Mouse (Mus musculus) testis, adult 2 months (tissue): ENCODE results near the gene Hpd. TPM values are rescaled to one million over a fixed set of nuclear protein-coding genes. Genes with fewer than 3 reads are reported as not detected.
"Not testable (repeated sequence)": the region's sequence is repeated elsewhere in the genome, so short reads cannot be mapped to it uniquely, and the experiment has no call there.

Source experiments
- H3K27ac ChIP-seq: fragments of 200-500 bp; 2 replicates; pipeline ENCODE4 v1.5.1; 2012; ENCODE audit warnings: low read depth, low read length; ENCODE audit not compliant: control insufficient read depth, insufficient read depth
- H3K27me3 ChIP-seq: fragments of 200-500 bp; 2 replicates; pipeline ENCODE4 v1.6.1; 2012; ENCODE audit warnings: mild to moderate bottlenecking, low read length, moderate library complexity; ENCODE audit not compliant: control insufficient read depth, insufficient read depth
- H3K36me3 ChIP-seq: fragments of 200-500 bp; 2 replicates; pipeline ENCODE4 v1.6.1; 2012; ENCODE audit warnings: mild to moderate bottlenecking, low read length; ENCODE audit not compliant: control insufficient read depth, insufficient read depth
- H3K4me1 ChIP-seq: fragments of 200-500 bp; 2 replicates; pipeline ENCODE4 v1.6.1; 2012; ENCODE audit warnings: low read length; ENCODE audit not compliant: control insufficient read depth, insufficient read depth
- H3K4me3 ChIP-seq: fragments of 200-500 bp; 2 replicates; pipeline ENCODE4 v1.5.1; 2012; ENCODE audit warnings: low read depth, mild to moderate bottlenecking, low read length, moderate library complexity, mixed read lengths; ENCODE audit not compliant: control insufficient read depth
- CTCF ChIP-seq: fragments of 200-500 bp; IDR thresholded peaks from 2 replicates; pipeline ENCODE4 v1.5.1; 2012; ENCODE audit warnings: low read depth, mild to moderate bottlenecking, inconsistent platforms, low read length, moderate library complexity; ENCODE audit not compliant: control insufficient read depth, insufficient read depth, insufficient replicate concordance
- POLR2A ChIP-seq: fragments of 200-500 bp; IDR thresholded peaks from 2 replicates; pipeline ENCODE4 v1.6.1; 2012; ENCODE audit warnings: low read depth, mild to moderate bottlenecking, inconsistent platforms, low read length, moderate library complexity; ENCODE audit not compliant: control insufficient read depth
- polyA plus RNA-seq: library from polyadenylated mRNA; depleted of rRNA; stranded (reverse); fragments of >200 nt; gene quantifications from 2 replicates; pipeline ENCODE4 v1.2.3, GENCODE M21; 2012

Hpd gene
- polyA plus RNA-seq, 1 experiment = 1.7 TPM

- Histone ChIP-seq H3K27me3 (no peaks in the 10 kb centered on the region), H3K4me1 (no peaks in the 10 kb centered on the region), H3K36me3 (no peaks in the 10 kb centered on the region), H3K4me3 (no peak overlapping the region), H3K27ac (no peak overlapping the region)
- TF ChIP-seq CTCF (no peak), POLR2A (no peak)
Measured at GRCm38 (mm10) chr5:123223051-123223410, 40.5 kb upstream of the Hpd start.

- H3K27me3 ChIP-seq = not testable (repeated sequence)
Measured at GRCm38 (mm10) chr5:123222346-123223050, 40.0 kb upstream of the Hpd start.

DNA sequence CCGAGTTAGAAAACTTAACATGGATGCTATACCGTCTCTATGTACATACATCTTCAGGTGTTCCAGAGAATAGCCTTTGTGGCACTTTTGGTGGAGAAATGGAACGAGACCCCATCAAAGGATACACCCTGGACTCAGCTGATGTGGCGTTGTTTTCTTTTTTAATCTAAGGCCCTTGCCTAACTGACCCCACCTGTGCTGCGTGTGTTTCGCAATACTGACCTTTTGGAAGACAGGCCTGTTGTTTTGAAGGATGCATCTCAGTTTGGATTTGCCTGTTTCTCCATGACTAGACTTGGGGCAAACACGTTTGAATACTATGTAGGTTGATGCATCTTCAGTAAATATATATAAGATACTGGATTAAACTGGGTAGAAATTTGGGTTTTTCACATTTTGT, 21.1 kb upstream of the Hpd start:
- H3K27ac ChIP-seq, H3K4me1 ChIP-seq, H3K4me3 ChIP-seq, H3K36me3 ChIP-seq, H3K27me3 ChIP-seq: not testable (repeated sequence)

More at GRCm38 (mm10) chr5:123222346-123223050, 40.0 kb upstream of the Hpd start:
- not testable (repeated sequence) for H3K36me3 ChIP-seq, H3K27ac ChIP-seq, H3K4me1 ChIP-seq, H3K4me3 ChIP-seq

GRCm38 (mm10) chr5:123202771-123203170, 20.2 kb upstream of the Hpd start:
- H3K36me3 ChIP-seq, H3K27ac ChIP-seq, H3K27me3 ChIP-seq, H3K4me3 ChIP-seq, H3K4me1 ChIP-seq: not testable (repeated sequence)

GRCm38 (mm10) chr5:123201987-123202386, 19.5 kb upstream of the Hpd start:
- Histone ChIP-seq H3K4me3 (no peak overlapping the region), H3K27ac (no peak overlapping the region), H3K27me3 (no peaks in the 10 kb centered on the region), H3K36me3 (no peaks in the 10 kb centered on the region), H3K4me1 (no peaks in the 10 kb centered on the region)
- TF ChIP-seq CTCF (no peak), POLR2A (no peak)

DNA sequence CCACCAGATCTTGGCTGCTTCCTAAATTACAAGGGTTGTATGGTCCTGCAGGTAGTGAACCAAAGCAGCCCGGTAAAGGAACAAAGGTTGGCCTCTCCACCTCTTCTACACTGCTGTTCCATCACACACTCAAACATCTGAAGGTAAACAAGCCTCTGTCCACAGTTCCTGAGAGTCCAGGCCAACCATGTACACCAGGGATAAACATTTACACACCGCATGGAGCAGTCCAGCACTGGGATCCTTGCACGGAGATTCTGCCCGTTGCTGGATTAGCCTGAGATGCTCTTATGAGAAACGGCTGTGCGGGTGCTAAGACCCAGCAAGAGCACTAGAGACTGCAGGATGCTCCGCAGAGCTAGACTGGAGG, 19.0 kb upstream of the Hpd start:
- Histone ChIP-seq H3K27ac (no peak overlapping the region), H3K4me3 (no peak overlapping the region), H3K27me3 (no peaks in the 10 kb centered on the region), H3K4me1 (no peaks in the 10 kb centered on the region), H3K36me3 (no peaks in the 10 kb centered on the region)
- TF ChIP-seq CTCF (no peak), POLR2A (no peak)

- not testable (repeated sequence) for H3K27me3 ChIP-seq, H3K36me3 ChIP-seq, H3K4me3 ChIP-seq, H3K27ac ChIP-seq, H3K4me1 ChIP-seq
Measured at GRCm38 (mm10) chr5:123200816-123201522, 18.4 kb upstream of the Hpd start.

- TF ChIP-seq POLR2A = no peak
- TF ChIP-seq CTCF = no peak
Measured at GRCm38 (mm10) chr5:123198523-123198922, 16.0 kb upstream of the Hpd start.

More at GRCm38 (mm10) chr5:123198523-123198922, 16.0 kb upstream of the Hpd start:
- H3K4me3 ChIP-seq = no peak overlapping the region
- no peak overlapping the region for H3K27ac ChIP-seq
- H3K36me3 ChIP-seq = no peaks in the 10 kb centered on the region
- H3K27me3 ChIP-seq = no peaks in the 10 kb centered on the region
- H3K4me1 ChIP-seq = no peaks in the 10 kb centered on the region
